ENCODE assay signal across 8 mouse cellular contexts in genomic region chr8:84725941-84726259, GRCm38 (mm10). TPM values are rescaled to one million over a fixed set of nuclear protein-coding genes. Genes with fewer than 3 reads are reported as not detected.
A peak's percentile ranks its signal among the peaks of the same experiment; 100 is the strongest.
DNase-seq lines count a peak whose midpoint lies in the region; ATAC-seq and TF ChIP-seq lines count a peak whose summit lies in the region.

No protein-coding gene starts in this region.

- 23% methylated on average over 3 of the region's 3 CpGs for WGBS in forebrain, embryonic 10.5 days
- WGBS in liver, postnatal 0 days (ENCODE audit: insufficient replicate concordance): 18% methylated on average over 3 of the region's 3 CpGs
- WGBS in stomach, postnatal 0 days: 22% methylated on average over 3 of the region's 3 CpGs

- H3K36me3 ChIP-seq in ES-Bruce4 (ENCODE audit: control insufficient read depth, insufficient read depth, low read length, poor library complexity, severe bottlenecking): no peaks in the 10 kb centered on the region
- no peaks in the 10 kb centered on the region; the same call in 1 of the 2 replicates for H3K36me3 ChIP-seq in forebrain, embryonic 10.5 days (replicated peaks)
- H3K36me3 ChIP-seq in liver, postnatal 0 days (replicated peaks; ENCODE audit: insufficient read depth, low read length): peaks cover 7% of the 10 kb centered on the region; the same call in 1 of the 2 replicates
- H3K36me3 ChIP-seq in stomach, postnatal 0 days (ENCODE audit: control insufficient read depth, insufficient read depth, low read length): peaks cover 7% of the 10 kb centered on the region; the same call in 1 of the 2 replicates

- H3K27ac ChIP-seq in ES-Bruce4 (ENCODE audit: insufficient read depth, low read length): no peak overlapping the region
- H3K27ac ChIP-seq in forebrain, embryonic 10.5 days: peak overlapping the region; percentile 86
- peak overlapping the region; percentile 87 for H3K27ac ChIP-seq in liver, postnatal 0 days (ENCODE audit: low read depth)
- H3K27ac ChIP-seq in stomach, postnatal 0 days (replicated peaks): peak overlapping the region; percentile 78; the same call in 1 of the 2 replicates

- peak; percentile 32 for ATAC-seq in liver, postnatal 0 days
- ATAC-seq in stomach, postnatal 0 days (ENCODE audit: low FRiP score, low TSS enrichment): no peak

- peaks cover 10% of the 10 kb centered on the region for H3K4me1 ChIP-seq in ES-Bruce4 (ENCODE audit: control insufficient read depth, insufficient read depth, low read length)
- H3K4me1 ChIP-seq in forebrain, embryonic 10.5 days: peaks cover 75% of the 10 kb centered on the region
- H3K4me1 ChIP-seq in liver, postnatal 0 days (ENCODE audit: insufficient read depth): peaks cover 83% of the 10 kb centered on the region
- peaks cover 35% of the 10 kb centered on the region for H3K4me1 ChIP-seq in stomach, postnatal 0 days (replicated peaks; ENCODE audit: control insufficient read depth, insufficient read depth)

- H3K27me3 ChIP-seq in ES-Bruce4 (ENCODE audit: control insufficient read depth, insufficient read depth, low read length, poor library complexity, severe bottlenecking): no peaks in the 10 kb centered on the region
- peaks cover 98% of the 10 kb centered on the region for H3K27me3 ChIP-seq in forebrain, embryonic 10.5 days (ENCODE audit: poor library complexity, severe bottlenecking)
- no peaks in the 10 kb centered on the region for H3K27me3 ChIP-seq in liver, postnatal 0 days (ENCODE audit: insufficient read depth, low read length)
- no peaks in the 10 kb centered on the region for H3K27me3 ChIP-seq in stomach, postnatal 0 days (ENCODE audit: control insufficient read depth, insufficient read depth, low read length)

- H3K9me3 ChIP-seq in ES-Bruce4 (replicated peaks; ENCODE audit: control insufficient read depth, insufficient read depth, low read length, poor library complexity, severe bottlenecking): no peaks in the 10 kb centered on the region
- H3K9me3 ChIP-seq in forebrain, embryonic 10.5 days: no peaks in the 10 kb centered on the region
- H3K9me3 ChIP-seq in liver, postnatal 0 days (ENCODE audit: low read length): no peaks in the 10 kb centered on the region
- no peaks in the 10 kb centered on the region for H3K9me3 ChIP-seq in stomach, postnatal 0 days (ENCODE audit: control insufficient read depth, low read length)

- peak; percentile 94 for DNase-seq in 416B (ENCODE audit: low read depth)
- no peak for DNase-seq in forebrain, embryonic 10.5 days (ENCODE audit: extremely low spot score, low spot score)
- peak; percentile 60 for DNase-seq in induced T-regulatory cell, adult 2 months (ENCODE audit: low read depth)
- peak; percentile 58 for DNase-seq in liver, postnatal 0 days
- no peak for DNase-seq in stomach, postnatal 0 days (ENCODE audit: low spot score)
- no peak for DNase-seq in left cerebral cortex, postnatal 25 days (ENCODE audit: low spot score in 2 of 2)
- DNase-seq in cerebellum, adult 11-12 months: no peak

- no peak for TF ChIP-seq POLR2A in ES-Bruce4 (IDR thresholded peaks at IDR 0.05; ENCODE audit: insufficient read depth, low read length)

- peak; percentile 15 for TF ChIP-seq CTCF in ES-Bruce4 (IDR thresholded peaks at IDR 0.05; ENCODE audit: low read depth, low read length)
- TF ChIP-seq CTCF in liver, postnatal 0 days (IDR thresholded peaks at IDR 0.05; ENCODE audit: low read depth): peak; percentile 81
- peak; percentile 68 for TF ChIP-seq CTCF in stomach, postnatal 0 days (IDR thresholded peaks at IDR 0.05; ENCODE audit: low read depth)

- H3K4me3 ChIP-seq in ES-Bruce4 (ENCODE audit: low read depth, low read length): no peak overlapping the region
- H3K4me3 ChIP-seq in forebrain, embryonic 10.5 days: no peak overlapping the region
- H3K4me3 ChIP-seq in liver, postnatal 0 days (ENCODE audit: low read depth, low read length): no peak overlapping the region
- H3K4me3 ChIP-seq in stomach, postnatal 0 days (ENCODE audit: low read depth, low read length): no peak overlapping the region

- intact Hi-C loops in left cerebral cortex, postnatal 25 days (cut with DNase I): no loop called here

- peak overlapping the region; percentile 75 for H3K4me2 ChIP-seq in liver, postnatal 0 days (ENCODE audit: low read depth, low read length)
- H3K4me2 ChIP-seq in stomach, postnatal 0 days (replicated peaks; ENCODE audit: low read depth): no peak overlapping the region

- TF ChIP-seq EP300 in ES-Bruce4 (IDR thresholded peaks at IDR 0.05; ENCODE audit: insufficient read depth, low read depth, low read length): no peak
- no peak for TF ChIP-seq EP300 in liver, postnatal 0 days (IDR thresholded peaks at IDR 0.05; ENCODE audit: low read depth)
- no peak for TF ChIP-seq EP300 in stomach, postnatal 0 days (optimal IDR thresholded peaks at IDR 0.05)

- no peak overlapping the region for H3K9ac ChIP-seq in ES-Bruce4 (ENCODE audit: low read depth, poor library complexity, severe bottlenecking)
- H3K9ac ChIP-seq in liver, postnatal 0 days (replicated peaks): peak overlapping the region; percentile 56
- no peak overlapping the region for H3K9ac ChIP-seq in stomach, postnatal 0 days (ENCODE audit: low read length)

RNA-seq across cellular contexts. Expression of gene G430095P16Rik, which starts 3.1 kb away (rescaled TPM):
- not detected in 2 replicates for polyA plus RNA-seq in ES-Bruce4 (2011; ENCODE audit: insufficient read depth, insufficient read length, low read depth, missing spikeins)
- polyA plus RNA-seq in forebrain, embryonic 10.5 days (2016; fragmentation: Nextera tagmentation; extraction: Ambion mirVana): 1.3 and 2.1 TPM in 2 replicates
- polyA plus RNA-seq in liver, postnatal 0 days (2015; fragmentation: Nextera tagmentation; extraction: Ambion mirVana): 4.8 and 6.3 TPM in 2 replicates
- 1.7 and 2.0 TPM in 2 replicates for polyA plus RNA-seq in stomach, postnatal 0 days (2015; fragmentation: Nextera tagmentation; extraction: Ambion mirVana)
- under 1 TPM in 1 of 2 experiments, not detected in 1; 0.71 TPM for total RNA-seq in left cerebral cortex, postnatal 25 days (2021)

RNA-seq across cellular contexts. Expression of gene Lyl1, which starts 24.6 kb away (rescaled TPM):
- polyA plus RNA-seq in ES-Bruce4 (2011; ENCODE audit: insufficient read depth, insufficient read length, low read depth, missing spikeins): not detected in 2 replicates
- polyA plus RNA-seq in forebrain, embryonic 10.5 days (2016; fragmentation: Nextera tagmentation; extraction: Ambion mirVana): 4.9 and 5.8 TPM in 2 replicates
- polyA plus RNA-seq in liver, postnatal 0 days (2015; fragmentation: Nextera tagmentation; extraction: Ambion mirVana): 24.6 and 25.7 TPM in 2 replicates
- polyA plus RNA-seq in stomach, postnatal 0 days (2015; fragmentation: Nextera tagmentation; extraction: Ambion mirVana): 4.0 and 4.3 TPM in 2 replicates
- 1 to 10 TPM; 2.8 to 3.5 TPM for total RNA-seq in left cerebral cortex, postnatal 25 days (2021)

RNA-seq across cellular contexts. Expression of gene Nacc1, which starts 38.2 kb away (rescaled TPM):
- 89.7 and 97.9 TPM in 2 replicates for polyA plus RNA-seq in ES-Bruce4 (2011; ENCODE audit: insufficient read depth, insufficient read length, low read depth, missing spikeins)
- polyA plus RNA-seq in forebrain, embryonic 10.5 days (2016; fragmentation: Nextera tagmentation; extraction: Ambion mirVana): 31.3 and 31.5 TPM in 2 replicates
- polyA plus RNA-seq in liver, postnatal 0 days (2015; fragmentation: Nextera tagmentation; extraction: Ambion mirVana): 3.3 and 3.6 TPM in 2 replicates
- polyA plus RNA-seq in stomach, postnatal 0 days (2015; fragmentation: Nextera tagmentation; extraction: Ambion mirVana): 6.8 and 8.3 TPM in 2 replicates
- total RNA-seq in left cerebral cortex, postnatal 25 days (2021): 10 to 100 TPM; 97.8 to 97.9 TPM

RNA-seq across cellular contexts. Expression of gene Trmt1, which starts 39.8 kb away (rescaled TPM):
- polyA plus RNA-seq in ES-Bruce4 (2011; ENCODE audit: insufficient read depth, insufficient read length, low read depth, missing spikeins): 77.6 and 79.8 TPM in 2 replicates
- polyA plus RNA-seq in forebrain, embryonic 10.5 days (2016; fragmentation: Nextera tagmentation; extraction: Ambion mirVana): 68.8 and 69.3 TPM in 2 replicates
- 21.3 TPM in 2 replicates for polyA plus RNA-seq in liver, postnatal 0 days (2015; fragmentation: Nextera tagmentation; extraction: Ambion mirVana)
- polyA plus RNA-seq in stomach, postnatal 0 days (2015; fragmentation: Nextera tagmentation; extraction: Ambion mirVana): 45.1 and 49.9 TPM in 2 replicates
- total RNA-seq in left cerebral cortex, postnatal 25 days (2021): 10 to 100 TPM; 85.2 to 90.1 TPM

Comparison
In these comparisons a context has a peak if more than half of its experiments do, and no peak if none do; other contexts are left out.
1. DNase-seq: peak in 416B (single experiment), induced T-regulatory cell, adult 2 months (single experiment) and liver, postnatal 0 days (single experiment); none in forebrain, embryonic 10.5 days (single experiment), stomach, postnatal 0 days (single experiment), left cerebral cortex, postnatal 25 days (0 of 2) and cerebellum, adult 11-12 months (single experiment).
2. CTCF ChIP-seq: peak in every context shown above with its lines; median percentile 81 in liver, postnatal 0 days; 68 in stomach, postnatal 0 days; 15 in ES-Bruce4.